Mouse (Mus musculus) CH12.LX (cell line): Measurements from ENCODE around the gene Inpp5a. TPM values are rescaled to one million over a fixed set of nuclear protein-coding genes. Genes with fewer than 3 reads are reported as not detected.

Source experiments
- DNase-seq: peaks from one replicate; pipeline ENCODE4 v3.0.0-alpha.2; 2013; ENCODE audit errors: extremely low read depth
- H3K27ac ChIP-seq: 2 replicates; pipeline ENCODE4 v1.5.1; 2012; ENCODE audit warnings: low read depth, mild to moderate bottlenecking, control low read depth, moderate library complexity; ENCODE audit not compliant: insufficient read depth
- H3K27me3 ChIP-seq: replicated peaks from 2 replicates; pipeline ENCODE3; 2012; ENCODE audit warnings: inconsistent platforms
- H3K36me3 ChIP-seq, 2 experiments: replicated peaks in 1 of 2; 2 replicates each; pipeline versions ENCODE3 to v1.6.1; 2012; ENCODE audit warnings: inconsistent platforms in 1 of 2, low read length in 1 of 2, mild to moderate bottlenecking in 1 of 2, mixed read lengths in 1 of 2, moderate library complexity in 1 of 2; ENCODE audit not compliant: control insufficient read depth in 1 of 2, insufficient read depth in 1 of 2
- H3K4me1 ChIP-seq, 2 experiments: 2 replicates each; pipeline ENCODE4 v1.6.1; 2012; ENCODE audit warnings: inconsistent platforms in 1 of 2, moderate library complexity in 1 of 2; ENCODE audit not compliant: insufficient read depth in 2 of 2, control insufficient read depth in 1 of 2
- H3K4me2 ChIP-seq: 2 replicates; pipeline ENCODE4 v1.6.1; 2012; ENCODE audit warnings: low read depth, mild to moderate bottlenecking, control low read depth; ENCODE audit not compliant: poor library complexity, insufficient read depth, severe bottlenecking
- H3K4me3 ChIP-seq, 3 experiments: fragments of 150-350 bp in 1 of 3; sonication (generic) in 1 of 3; replicated peaks in 1 of 3; 2 replicates each; pipeline versions ENCODE3 to v1.5.1; 2011 to 2012; ENCODE audit warnings: low read depth in 2 of 3, low read length in 2 of 3, mild to moderate bottlenecking in 2 of 3, moderate library complexity in 2 of 3, control low read depth in 1 of 3, improper control_type of control experiment in 1 of 3, inconsistent platforms in 1 of 3, mixed read lengths in 1 of 3; ENCODE audit not compliant: poor library complexity in 1 of 3
- H3K79me2 ChIP-seq: replicated peaks from 2 replicates; pipeline ENCODE4 v1.6.1; 2012; ENCODE audit warnings: mild to moderate bottlenecking, moderate library complexity; ENCODE audit not compliant: control insufficient read depth, poor library complexity, insufficient read depth, severe bottlenecking; ENCODE audit errors: extremely low read depth
- H3K9ac ChIP-seq: 2 replicates; pipeline ENCODE4 v1.6.1; 2012; ENCODE audit warnings: low read depth, mild to moderate bottlenecking, control low read depth, moderate library complexity; ENCODE audit not compliant: insufficient read depth
- H3K9me3 ChIP-seq: replicated peaks from 2 replicates; pipeline ENCODE3; 2012; ENCODE audit warnings: low read length, inconsistent platforms, mixed read lengths
- BHLHE40 ChIP-seq: IDR thresholded peaks from 2 replicates; pipeline ENCODE4 v1.6.1; 2011; ENCODE audit warnings: mild to moderate bottlenecking, low read depth, low read length, improper control_type of control experiment
- CHD2 ChIP-seq: IDR thresholded peaks from 2 replicates; pipeline ENCODE4 v1.6.1; 2011; ENCODE audit warnings: low read length, improper control_type of control experiment
- EP300 ChIP-seq: IDR thresholded peaks from 2 replicates; pipeline ENCODE4 v1.6.1; 2011; ENCODE audit warnings: low read length, improper control_type of control experiment
- IRF4 ChIP-seq: IDR thresholded peaks from 2 replicates; pipeline ENCODE4 v1.6.1; 2014; ENCODE audit warnings: low read depth, mild to moderate bottlenecking, inconsistent platforms, low read length, improper control_type of control experiment
- JUND ChIP-seq: conservative IDR thresholded peaks from 2 replicates; pipeline ENCODE4 v1.6.1; 2011; ENCODE audit warnings: low read depth, low read length, improper control_type of control experiment
- KAT2A ChIP-seq: IDR thresholded peaks from 2 replicates; pipeline ENCODE4 v1.6.1; 2012; ENCODE audit warnings: low read length, improper control_type of control experiment, inconsistent platforms; ENCODE audit not compliant: insufficient replicate concordance
- MXI1 ChIP-seq: IDR thresholded peaks from 2 replicates; pipeline ENCODE4 v1.6.1; 2011; ENCODE audit warnings: mild to moderate bottlenecking, low read depth, low read length, improper control_type of control experiment
- RCOR1 ChIP-seq: conservative IDR thresholded peaks from 2 replicates; pipeline ENCODE4 v1.6.1; 2012; ENCODE audit warnings: low read depth, mild to moderate bottlenecking, inconsistent platforms, low read length, improper control_type of control experiment
- SMC3 ChIP-seq: IDR thresholded peaks from 2 replicates; pipeline ENCODE4 v1.6.1; 2011; ENCODE audit warnings: low read depth, low read length, improper control_type of control experiment
- TCF12 ChIP-seq: IDR thresholded peaks from 2 replicates; pipeline ENCODE4 v1.6.1; 2014; ENCODE audit warnings: low read depth, mild to moderate bottlenecking, inconsistent platforms, low read length, improper control_type of control experiment
- USF2 ChIP-seq: conservative IDR thresholded peaks from 2 replicates; pipeline ENCODE4 v1.6.1; 2011; ENCODE audit warnings: low read depth, low read length, improper control_type of control experiment
- ZKSCAN1 ChIP-seq: IDR thresholded peaks from 2 replicates; pipeline ENCODE4 v1.6.1; 2012; ENCODE audit warnings: low read depth, inconsistent platforms, low read length, improper control_type of control experiment, borderline replicate concordance
- dilution Hi-C: fragments of 300-500 bp; cut with MboI; formaldehyde crosslinking; loops from 2 replicates; pipeline ENCODE4 v1.14.3; 2020; ENCODE audit warnings: low sequenced_read_pairs; ENCODE audit not compliant: extremely low pct_unique_long_range_greater_than_20kb, extremely low pct_ligation_motif_present
- in situ Hi-C: fragments of 300-500 bp; cut with MboI; formaldehyde crosslinking; loops from 3 replicates; pipeline ENCODE4 v1.14.3; 2019; ENCODE audit warnings: low sequenced_read_pairs, low pct_ligation_motif_present, low pct_unique_long_range_greater_than_20kb, mixed read lengths
- polyA plus RNA-seq: library from polyadenylated mRNA; unstranded; fragments of >175 nt; gene quantifications from 2 replicates; pipeline ENCODE4 v1.2.1, GENCODE M21; 2012; ENCODE audit warnings: low read depth; ENCODE audit not compliant: insufficient read length
- total RNA-seq, 2 experiments: library from RNA; depleted of rRNA; stranded (reverse); fragments of 300-350 nt in 1 of 2; fragments of >200 nt in 1 of 2; gene quantifications; 2 replicates each; pipeline ENCODE4 v1.2.3; 2012 to 2014

Gene Inpp5a
- total and polyA plus RNA-seq, 3 experiments, result 1.7 to 5.4 (median 3.0) TPM

DNA sequence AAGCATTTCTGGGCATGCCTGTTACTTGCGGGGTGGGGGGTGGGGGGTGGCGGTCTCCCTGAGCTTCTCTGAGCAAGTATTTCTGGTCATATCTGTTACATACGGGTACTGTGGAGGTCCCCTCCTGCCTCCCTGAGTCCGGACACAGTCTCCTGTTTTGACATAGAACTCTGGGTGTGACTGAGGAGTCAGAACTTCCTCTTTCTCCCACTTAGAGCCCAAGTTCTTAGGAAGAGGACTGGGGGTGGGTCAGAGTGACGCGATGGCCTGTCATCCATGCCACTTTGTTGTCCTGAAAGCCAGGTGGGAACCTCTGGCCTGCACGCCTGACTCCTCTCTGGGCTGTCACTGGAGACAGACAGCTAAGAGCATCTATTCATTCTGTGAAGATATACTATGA, 11.5 kb upstream of the Inpp5a start:
- in situ Hi-C loops (no loop called here), dilution Hi-C loops (no loop called here)
- no peak for TF ChIP-seq USF2
- no peak for TF ChIP-seq TCF12
- TF ChIP-seq KAT2A, result no peak
- no peak for TF ChIP-seq MXI1
- TF ChIP-seq RCOR1, result no peak
- TF ChIP-seq SMC3, result no peak
- TF ChIP-seq CHD2, result no peak
- no peak for TF ChIP-seq EP300
- no peak for TF ChIP-seq BHLHE40
- TF ChIP-seq ZKSCAN1, result no peak
- Histone ChIP-seq H3K9me3 (no peaks in the 10 kb centered on the region), H3K9ac (no peak overlapping the region), H3K4me3 (no peak overlapping the region), H3K27me3 (peaks cover 8% of the 10 kb centered on the region), H3K27ac (no peak overlapping the region), H3K79me2 (no peaks in the 10 kb centered on the region), H3K36me3 (no peaks in the 10 kb centered on the region), H3K4me1 (peaks cover 0 to 14% of the 10 kb centered on the region in 2 experiments; a peak in 2 of 4 replicates), H3K4me2 (no peak overlapping the region)
- no peak for DNase-seq

DNA sequence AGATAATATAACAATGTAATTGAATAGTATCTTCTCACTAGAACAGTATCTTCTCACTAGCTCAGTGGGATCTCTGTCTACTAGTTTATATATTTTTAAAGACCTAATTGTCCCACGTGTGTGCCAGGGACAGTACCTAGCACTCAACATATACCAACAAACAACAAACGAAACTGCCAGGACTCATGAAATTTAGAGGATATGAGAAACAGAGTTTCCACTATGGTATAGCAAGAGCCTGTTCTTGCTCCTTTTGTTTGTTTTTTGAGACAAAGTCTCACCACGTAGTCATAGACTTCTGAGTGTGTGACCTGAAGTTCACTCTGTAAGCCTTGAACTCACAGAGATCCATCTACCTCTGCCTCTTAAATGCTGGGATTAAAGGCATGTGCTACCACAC, 10.6 kb upstream of the Inpp5a start:
- H3K4me2 ChIP-seq, result no peak overlapping the region
- no peak overlapping the region for H3K4me3 ChIP-seq
- peaks cover 0 to 14% of the 10 kb centered on the region in 2 experiments; a peak in 2 of 4 replicates for H3K4me1 ChIP-seq
- H3K9ac ChIP-seq, result no peak overlapping the region
- no peak overlapping the region for H3K27ac ChIP-seq
- no peaks in the 10 kb centered on the region for H3K9me3 ChIP-seq
- dilution Hi-C loops, result no loop called here
- H3K79me2 ChIP-seq, result no peaks in the 10 kb centered on the region
- peak; percentile 74 for TF ChIP-seq IRF4
- TF ChIP-seq EP300, result peak; percentile 84
- no peak for TF ChIP-seq JUND
- no peak for TF ChIP-seq RCOR1
- in situ Hi-C loops, result no loop called here
- DNase-seq, result peak; percentile 41
- H3K36me3 ChIP-seq, result no peaks in the 10 kb centered on the region
- peaks cover 6% of the 10 kb centered on the region for H3K27me3 ChIP-seq

DNA sequence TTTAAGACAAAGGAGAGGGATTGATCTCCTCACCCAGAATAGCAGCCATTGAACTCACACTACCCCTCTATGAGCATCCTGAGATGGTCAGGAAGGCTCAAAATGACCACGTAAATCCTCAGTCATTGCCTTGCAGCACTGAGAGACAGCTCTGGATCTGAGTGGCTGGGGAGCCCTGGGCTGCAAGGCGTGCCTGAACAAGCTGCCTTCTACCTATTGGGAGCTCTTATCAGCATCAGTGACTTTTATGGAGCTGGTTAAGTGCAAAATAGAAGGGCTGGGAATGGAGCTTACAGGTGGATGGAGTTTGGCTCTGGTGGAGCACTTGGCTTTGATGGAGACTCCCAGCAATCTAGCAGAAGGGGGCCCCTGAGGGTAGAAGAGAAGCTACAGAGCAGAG, 9.2 kb upstream of the Inpp5a start:
- Histone ChIP-seq H3K27me3 (peaks cover 2% of the 10 kb centered on the region), H3K9me3 (no peaks in the 10 kb centered on the region), H3K36me3 (no peaks in the 10 kb centered on the region), H3K4me1 (peaks cover 0 to 14% of the 10 kb centered on the region in 2 experiments; a peak in 2 of 4 replicates), H3K27ac (no peak overlapping the region), H3K79me2 (no peaks in the 10 kb centered on the region), H3K4me2 (no peak overlapping the region), H3K4me3 (no peak overlapping the region), H3K9ac (no peak overlapping the region)
- TF ChIP-seq JUND, result no peak
- dilution Hi-C loops (no loop called here), in situ Hi-C loops (no loop called here)
- no peak for DNase-seq
